Mouse (Mus musculus): ENCODE results near the gene Slc27a2.
"Not testable (repeated sequence)": the region's sequence is repeated elsewhere in the genome, so short reads cannot be mapped to it uniquely, and the experiment has no call there.

The Slc27a2 gene

GRCm38 (mm10) chr2:126552357-126553290 is at the start of gene Slc27a2:
Gene Slc27a2 (plus strand): TSS chr2:126552407.
- peak; percentile 16 for DNase-seq (ENCODE audit: low spot score)

DNA sequence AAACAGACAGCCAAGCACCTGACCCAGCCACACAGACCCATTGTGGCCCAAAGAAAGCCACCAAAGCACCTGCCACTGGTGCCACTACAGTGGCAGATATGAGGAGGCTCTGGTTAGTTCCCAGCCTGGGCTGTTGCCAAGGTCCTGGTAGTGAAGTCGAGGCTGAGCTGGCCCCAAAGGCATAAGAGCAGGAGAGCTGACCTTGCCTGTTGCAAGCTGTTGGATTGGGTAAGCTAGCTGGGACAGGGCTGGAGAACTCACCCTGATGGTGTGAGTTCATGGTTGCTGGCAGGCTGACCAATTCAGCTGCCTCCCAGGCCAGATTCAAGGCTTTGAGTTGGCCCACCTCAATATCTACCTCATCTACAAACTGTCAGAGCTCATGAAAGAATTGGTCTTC is 47.1 kb upstream of the Slc27a2 start:
- no peak for DNase-seq (ENCODE audit: low spot score)

GRCm38 (mm10) chr2:126507477-126507876 is 44.7 kb upstream of the Slc27a2 start:
- DNase-seq (ENCODE audit: low spot score): no peak

GRCm38 (mm10) chr2:126508228-126508627 is 44.0 kb upstream of the Slc27a2 start:
- DNase-seq (ENCODE audit: low spot score): no peak

- DNase-seq (ENCODE audit: low spot score): no peak
Measured at GRCm38 (mm10) chr2:126515069-126515826, 37.0 kb upstream of the Slc27a2 start.

- peak; percentile 31 for DNase-seq (ENCODE audit: low spot score)
Measured at GRCm38 (mm10) chr2:126519872-126520581, 32.2 kb upstream of the Slc27a2 start.

GRCm38 (mm10) chr2:126520828-126521227 is 31.4 kb upstream of the Slc27a2 start:
- DNase-seq (ENCODE audit: low spot score): no peak

DNA sequence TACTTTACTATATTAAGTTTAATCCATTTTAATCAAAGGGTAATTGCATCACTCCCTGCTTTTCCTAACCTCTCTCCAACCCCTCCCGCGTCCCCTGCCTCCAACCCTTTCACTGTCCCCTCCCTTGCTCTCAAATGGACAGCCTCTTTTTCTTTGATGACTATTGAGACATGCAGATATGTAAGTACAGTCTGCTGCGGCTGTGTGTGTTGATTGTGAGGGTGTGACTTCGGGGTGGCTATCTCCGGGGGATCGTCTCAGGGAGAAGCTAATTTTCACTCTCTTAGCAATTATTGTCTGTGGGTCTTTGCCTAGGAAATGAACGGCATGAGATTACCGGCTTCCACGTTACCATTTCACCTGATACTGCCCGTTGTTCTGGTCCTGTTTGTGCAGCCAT is 30.7 kb upstream of the Slc27a2 start:
- no peak for DNase-seq (ENCODE audit: low spot score)

DNA sequence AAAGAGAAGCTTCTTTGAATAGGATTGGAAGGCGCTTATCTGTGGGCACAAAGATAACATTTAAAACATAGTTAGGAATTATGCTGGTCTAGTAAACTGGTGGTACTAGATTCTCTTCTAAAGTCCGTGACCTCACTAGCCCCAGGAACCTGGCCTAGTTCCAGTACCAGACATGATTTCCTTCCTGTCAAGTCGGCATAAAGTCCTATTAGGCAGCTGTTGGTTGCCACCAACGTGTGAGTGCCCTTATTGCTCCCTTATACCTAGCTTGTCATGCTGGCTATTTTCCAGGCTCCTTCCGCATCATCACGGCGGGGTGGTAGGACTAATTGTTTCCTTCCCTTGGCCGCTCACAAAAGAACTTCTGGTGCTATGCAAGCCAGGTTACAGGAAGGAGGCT is 30.2 kb upstream of the Slc27a2 start:
- no peak for DNase-seq (ENCODE audit: low spot score)

GRCm38 (mm10) chr2:126523101-126523745 is 29.0 kb upstream of the Slc27a2 start:
- DNase-seq (ENCODE audit: low spot score): not testable (repeated sequence)

DNA sequence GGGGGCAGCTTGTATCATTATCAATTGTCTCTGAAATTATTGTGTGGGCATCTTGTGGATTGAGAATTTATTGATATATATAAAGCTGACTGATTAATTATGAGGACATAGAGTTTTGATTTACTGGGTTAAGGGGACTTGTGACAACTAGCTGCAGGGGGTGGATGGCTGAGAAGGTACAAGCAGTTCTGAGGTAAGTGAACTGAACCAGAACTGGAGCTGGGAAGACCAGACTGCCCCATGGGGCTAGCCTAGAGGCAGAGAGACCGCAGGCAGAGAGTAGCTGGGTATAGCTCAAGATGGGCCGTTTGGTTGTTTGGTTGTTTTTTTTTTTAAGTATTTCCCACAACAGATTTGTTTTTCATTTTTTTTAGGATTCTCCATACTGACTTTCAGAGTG is 27.9 kb upstream of the Slc27a2 start:
- no peak for DNase-seq (ENCODE audit: low spot score)

DNA sequence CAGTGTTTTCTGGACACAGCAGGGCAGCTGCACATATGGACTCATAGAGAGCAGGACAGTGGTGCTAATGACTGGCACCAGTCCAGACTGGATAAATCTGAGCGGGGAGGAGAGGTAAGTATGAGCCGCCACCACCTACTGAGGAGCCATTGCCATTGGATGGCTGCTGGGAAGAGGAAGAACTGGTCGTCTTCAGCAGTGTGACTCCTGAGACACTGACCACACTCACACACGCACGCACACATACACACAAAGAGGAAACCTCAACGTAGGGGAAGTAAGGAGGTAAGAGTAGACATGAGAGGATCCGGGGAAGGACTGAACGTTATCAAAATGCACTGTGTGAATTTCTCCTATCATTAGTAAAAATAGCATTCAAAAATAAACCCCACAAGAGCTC is 24.7 kb upstream of the Slc27a2 start:
- no peak for DNase-seq (ENCODE audit: low spot score)

DNA sequence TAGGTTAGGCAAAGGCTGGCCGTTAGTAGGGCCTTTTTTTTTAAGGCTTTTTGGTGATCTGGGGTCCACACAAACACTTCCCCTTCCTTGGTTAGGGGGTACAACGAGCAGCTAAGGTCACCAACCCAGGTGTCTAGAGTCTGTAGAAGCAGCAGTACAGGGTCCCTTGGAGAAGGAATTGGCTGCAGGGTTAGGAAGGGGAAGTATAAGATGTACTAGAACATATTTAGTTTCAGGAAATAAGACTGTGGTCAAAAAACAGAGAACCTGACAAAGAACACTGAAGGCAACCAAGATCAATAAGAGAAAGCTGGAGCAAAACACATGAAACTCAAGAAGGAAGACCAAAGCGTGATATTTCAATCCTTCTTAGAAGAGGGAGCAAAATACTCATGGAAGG is 21.6 kb upstream of the Slc27a2 start:
- DNase-seq (ENCODE audit: low spot score): no peak

- no peak for DNase-seq (ENCODE audit: low spot score)
Measured at GRCm38 (mm10) chr2:126537654-126538053, 14.6 kb upstream of the Slc27a2 start.

DNA sequence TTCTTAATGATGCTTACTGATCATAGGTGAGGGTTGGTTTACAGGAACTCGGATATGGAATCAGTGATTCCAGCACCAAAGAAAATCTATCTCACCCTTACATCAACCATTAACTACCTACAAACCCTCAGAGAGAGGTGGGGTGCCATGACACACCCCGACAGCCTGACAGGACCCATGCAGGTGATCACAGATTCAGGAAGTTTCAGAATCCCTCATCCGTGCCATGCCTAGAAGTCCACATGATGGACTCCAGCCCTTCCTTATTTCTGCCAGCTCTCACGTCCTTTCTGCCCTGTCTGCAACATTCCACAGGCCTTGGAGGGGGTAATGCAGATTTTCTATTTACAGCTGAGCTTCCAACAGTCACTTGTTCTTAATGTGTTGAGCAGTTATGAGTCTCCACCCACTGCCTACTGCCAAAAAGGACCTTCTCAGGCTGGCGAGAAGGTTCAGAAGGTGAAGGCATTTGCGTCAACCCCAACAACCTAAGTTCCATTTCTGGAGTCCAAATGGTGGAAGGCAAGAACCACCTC is 11.7 kb upstream of the Slc27a2 start:
- DNase-seq (ENCODE audit: low spot score): no peak

DNA sequence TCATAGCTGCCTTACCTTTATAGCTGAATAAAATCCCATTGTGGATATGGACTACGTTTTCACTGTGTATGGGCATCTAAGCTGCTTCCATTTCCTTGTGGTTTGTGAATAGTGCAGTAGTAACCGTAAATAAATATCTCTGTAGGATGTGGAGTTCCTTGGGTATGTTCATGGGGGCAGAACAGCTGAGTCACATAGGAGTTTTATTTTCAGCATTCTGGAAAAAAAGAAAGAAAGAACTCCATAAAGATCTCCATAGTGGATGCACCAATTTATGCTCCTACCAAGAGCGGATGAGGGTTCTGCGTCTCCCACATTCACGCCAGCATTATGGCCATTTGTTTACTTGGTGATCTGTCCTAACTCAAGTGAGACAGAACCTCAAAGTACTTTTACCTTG is 10.0 kb upstream of the Slc27a2 start:
- no peak for DNase-seq (ENCODE audit: low spot score)

DNA sequence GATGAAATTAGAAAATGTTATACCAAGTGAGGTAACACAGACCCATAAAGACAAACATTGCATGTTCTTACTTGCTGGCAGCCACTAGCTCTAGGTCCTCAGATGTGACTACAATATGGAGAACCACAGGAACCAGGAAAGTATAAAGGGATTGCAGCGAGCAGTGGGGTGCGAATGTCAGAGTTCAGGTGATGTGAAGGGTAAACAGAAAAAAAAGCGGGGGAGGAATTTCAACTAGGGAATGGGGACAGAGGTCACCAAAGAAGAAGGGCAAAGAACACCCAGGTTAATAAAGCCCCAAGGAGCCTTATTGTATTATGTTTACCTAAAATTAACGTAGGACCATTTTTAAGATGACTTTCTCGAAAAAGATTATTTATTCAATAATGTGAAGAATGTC is 6.9 kb upstream of the Slc27a2 start:
- no peak for DNase-seq (ENCODE audit: low spot score)

DNA sequence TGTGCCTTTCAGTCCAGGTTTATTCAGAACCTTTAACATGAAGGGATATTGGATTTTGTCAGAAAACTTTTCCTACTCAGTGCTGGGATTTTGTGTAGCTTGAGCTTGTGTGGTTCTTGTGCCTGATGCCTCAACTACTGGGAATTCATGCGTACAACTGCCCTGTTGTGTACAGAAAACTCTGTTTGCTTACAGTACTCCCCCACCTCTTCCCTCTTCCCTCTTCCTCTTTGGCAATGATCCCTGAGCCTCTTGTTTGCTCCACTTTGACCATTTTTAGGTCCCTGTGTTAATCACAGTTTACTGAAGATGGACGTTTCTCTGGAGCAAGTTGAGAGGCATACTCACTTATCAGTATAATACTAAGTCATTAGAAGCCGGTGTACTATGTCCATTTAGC is 5.8 kb upstream of the Slc27a2 start:
- DNase-seq (ENCODE audit: low spot score): no peak

DNA sequence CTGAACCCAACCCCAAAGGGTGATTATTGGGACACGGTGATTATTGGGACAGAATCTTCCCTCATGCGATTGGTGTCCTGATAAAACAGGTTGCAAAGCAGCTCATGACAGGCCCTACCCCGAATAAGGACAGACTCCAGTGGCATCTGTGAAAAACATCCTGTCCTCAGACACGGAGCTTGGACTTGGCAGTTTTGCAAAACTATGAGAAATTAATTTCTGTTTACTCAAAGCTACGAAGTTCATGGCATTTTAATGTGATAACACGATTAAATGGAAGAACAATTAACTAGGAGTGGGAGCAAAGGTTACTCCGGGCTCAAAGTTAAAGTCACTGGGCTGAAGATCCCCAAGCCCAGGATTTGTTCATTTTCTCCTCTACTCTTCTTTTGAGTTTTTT is 2.5 kb upstream of the Slc27a2 start:
- no peak for DNase-seq (ENCODE audit: low spot score)

DNA sequence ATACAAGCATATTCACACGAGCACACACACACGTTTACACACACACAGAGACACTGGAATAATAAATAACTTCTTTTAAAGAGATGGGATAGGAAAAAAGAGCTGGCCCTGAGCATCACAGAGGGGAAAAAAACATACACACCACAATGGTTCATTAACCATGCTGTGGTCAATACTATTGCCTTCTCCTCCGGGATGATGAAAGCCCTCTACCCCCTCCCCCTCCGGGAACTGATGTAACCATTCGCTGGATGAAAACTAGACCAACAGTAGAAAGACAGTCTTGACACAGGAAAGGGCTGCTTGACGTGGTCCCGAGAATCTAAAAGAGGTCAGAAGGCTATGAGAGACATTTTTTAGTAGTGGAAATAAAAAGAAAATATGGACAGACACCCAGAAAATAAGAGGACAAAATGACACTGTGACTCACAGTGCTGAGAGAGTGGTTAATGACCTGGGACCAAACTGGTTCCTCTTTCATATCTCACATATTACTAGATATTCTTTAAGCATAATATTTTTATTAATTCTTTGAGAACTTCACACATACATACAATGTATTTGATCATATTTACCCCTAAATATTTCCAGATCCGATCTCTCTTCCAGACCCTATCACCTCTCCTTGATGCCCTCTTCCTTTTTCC is 840 bp upstream of the Slc27a2 start:
- DNase-seq (ENCODE audit: low spot score): no peak

GRCm38 (mm10) chr2:126551896-126552295 is 311 bp upstream of the Slc27a2 start:
- DNase-seq (ENCODE audit: low spot score): no peak
